Mouse (Mus musculus): Measurements from ENCODE around the gene Dock3. TPM values are rescaled to one million over a fixed set of nuclear protein-coding genes. Genes with fewer than 3 reads are reported as not detected.
A peak's percentile ranks its signal among the peaks of the same experiment; 100 is the strongest.
"Not testable (repeated sequence)": the region's sequence is repeated elsewhere in the genome, so short reads cannot be mapped to it uniquely, and the experiment has no call there.

Dock3 gene
- polyA plus RNA-seq, 1 experiment from 2014 or later, result 1.7 TPM

DNA sequence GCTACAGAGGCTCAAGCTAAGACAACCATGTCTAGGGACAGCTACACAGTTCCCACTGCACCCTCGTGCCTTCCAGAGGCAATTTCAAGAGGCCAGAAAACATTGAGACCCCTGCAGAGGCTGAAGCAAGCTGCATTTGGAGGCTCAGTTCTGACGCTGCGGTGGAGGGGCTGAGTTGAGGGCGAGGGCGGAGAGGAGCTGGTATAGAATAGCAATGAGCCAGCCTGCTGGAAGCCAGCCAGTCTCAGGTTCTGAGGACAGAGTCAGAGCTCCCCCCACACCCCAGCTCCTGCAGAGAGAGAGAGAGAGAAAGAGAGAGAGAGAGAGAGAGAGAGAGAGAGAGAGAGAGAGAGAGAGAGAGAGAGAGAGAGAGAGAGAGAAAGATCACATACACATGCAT is 20.5 kb upstream of the Dock3 start:
- Histone ChIP-seq H3K27me3 (replicated peaks; ENCODE audit: low read depth, poor library complexity, severe bottlenecking) (no peaks in the 10 kb centered on the region), H3K36me3 (replicated peaks) (no peaks in the 10 kb centered on the region), H3K4me1 (0 out of 2 replicates have a peak, but pooled peaks cover 7% of the 10 kb centered on the region), H3K9me3 (no peaks in the 10 kb centered on the region), H3K27ac (replicated peaks) (no peak overlapping the region), H3K4me3 (no peak overlapping the region)
- 33% methylated on average over 5 of the region's 5 CpGs for WGBS
- no peak for DNase-seq (ENCODE audit: low spot score)

DNA sequence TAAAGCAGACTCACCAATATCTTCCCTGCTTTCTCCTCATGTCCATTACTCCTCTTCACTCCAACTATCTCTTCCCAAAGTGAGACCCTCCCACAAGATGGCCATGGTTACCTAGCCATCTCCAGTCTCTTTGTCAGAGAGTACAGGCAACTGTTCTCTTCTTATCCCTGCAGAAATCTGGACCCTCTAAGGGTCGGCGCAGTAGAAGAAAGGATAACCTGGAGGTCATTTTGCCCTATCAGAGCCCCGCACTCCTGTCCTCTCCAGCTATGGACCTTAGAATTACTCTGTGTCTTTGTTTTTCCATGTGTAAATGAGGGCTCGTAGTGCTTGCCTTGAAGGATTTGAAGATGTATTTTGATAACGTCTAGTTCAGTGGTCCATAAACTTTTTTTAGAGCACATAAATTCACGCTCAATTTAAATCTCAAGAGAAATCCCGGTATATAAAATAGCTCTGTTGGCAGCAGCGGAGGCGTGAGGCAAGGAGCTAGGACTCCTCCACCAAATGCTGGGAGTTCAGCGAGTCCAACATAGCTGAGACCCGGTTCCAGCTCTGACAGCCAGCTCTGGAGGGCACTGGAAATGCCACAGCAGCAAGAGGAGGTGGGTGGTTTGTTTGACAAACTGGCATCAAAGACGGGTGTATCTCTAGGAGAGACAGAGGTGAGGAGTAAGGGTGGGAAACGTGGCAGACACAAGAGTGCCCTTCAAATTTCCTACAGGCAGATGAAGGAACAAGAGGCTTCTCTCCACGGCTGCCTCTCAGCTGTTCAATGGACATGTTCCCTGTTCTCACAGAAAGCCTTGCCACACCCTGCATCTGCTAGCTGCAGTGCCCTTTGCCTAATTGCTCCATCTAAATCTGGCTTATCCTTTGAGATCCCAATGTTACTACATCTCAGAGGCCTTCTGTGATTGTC is 19.0 kb upstream of the Dock3 start:
- Histone ChIP-seq H3K27me3 (replicated peaks; ENCODE audit: low read depth, poor library complexity, severe bottlenecking) (no peaks in the 10 kb centered on the region), H3K36me3 (replicated peaks) (no peaks in the 10 kb centered on the region), H3K27ac (replicated peaks) (no peak overlapping the region), H3K4me1 (0 out of 2 replicates have a peak, but pooled peaks cover 4% of the 10 kb centered on the region), H3K4me3 (no peak overlapping the region), H3K9me3 (no peaks in the 10 kb centered on the region)
- no peak for DNase-seq (ENCODE audit: low spot score)
- 86% methylated on average over 14 of the region's 14 CpGs for WGBS

DNA sequence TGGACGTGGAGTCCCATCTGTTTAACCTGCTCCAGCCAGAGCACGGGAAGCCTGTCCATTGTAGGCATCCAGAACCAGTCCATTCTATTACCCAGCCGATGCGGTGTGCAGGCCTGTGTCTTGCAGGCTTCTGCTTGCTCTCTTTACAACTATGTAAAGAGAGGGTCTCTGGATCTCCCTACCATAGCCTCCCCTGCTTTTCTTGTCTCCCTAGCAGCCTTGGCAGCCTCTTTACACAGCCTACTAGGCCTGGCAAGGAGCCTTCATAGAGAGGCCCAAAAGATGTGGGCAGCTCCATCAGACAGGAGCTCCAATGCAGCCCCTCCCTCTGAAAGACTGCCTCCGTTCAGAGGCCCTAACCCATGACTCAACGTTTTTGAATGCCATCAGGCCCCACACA is 17.4 kb upstream of the Dock3 start:
- Histone ChIP-seq H3K4me3 (no peak overlapping the region), H3K36me3 (replicated peaks) (no peaks in the 10 kb centered on the region), H3K27ac (replicated peaks) (no peak overlapping the region), H3K9me3 (no peaks in the 10 kb centered on the region), H3K4me1 (no peaks in the 10 kb centered on the region), H3K27me3 (replicated peaks; ENCODE audit: low read depth, poor library complexity, severe bottlenecking) (no peaks in the 10 kb centered on the region)
- DNase-seq (ENCODE audit: low spot score), result no peak
- WGBS, result 75% methylated on average over 6 of the region's 6 CpGs

DNA sequence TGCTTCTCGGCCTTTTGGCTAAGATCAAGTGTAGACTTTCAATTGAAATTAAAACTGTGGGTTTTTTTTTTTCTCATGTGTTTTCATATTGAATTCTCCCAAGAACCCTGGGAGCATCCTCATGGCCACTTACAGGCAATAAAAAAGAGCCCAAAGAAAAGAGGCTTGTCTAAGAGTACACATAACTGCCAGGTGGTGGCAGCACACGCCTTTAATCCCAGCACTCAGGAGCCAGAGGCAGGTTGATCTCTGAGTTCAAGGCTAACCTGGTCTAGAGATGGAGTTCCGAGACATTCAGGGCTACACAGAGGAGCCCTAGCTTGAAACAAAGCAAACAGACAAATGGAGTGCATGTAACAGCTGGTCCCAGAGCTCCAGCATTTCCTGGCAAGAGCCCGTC is 14.5 kb upstream of the Dock3 start:
- Histone ChIP-seq H3K9me3 (no peaks in the 10 kb centered on the region), H3K4me3 (no peak overlapping the region), H3K36me3 (replicated peaks) (no peaks in the 10 kb centered on the region), H3K4me1 (no peaks in the 10 kb centered on the region), H3K27me3 (replicated peaks; ENCODE audit: low read depth, poor library complexity, severe bottlenecking) (no peaks in the 10 kb centered on the region), H3K27ac (replicated peaks) (no peak overlapping the region)
- no peak for DNase-seq (ENCODE audit: low spot score)
- 59% methylated on average over 4 of the region's 4 CpGs for WGBS

DNA sequence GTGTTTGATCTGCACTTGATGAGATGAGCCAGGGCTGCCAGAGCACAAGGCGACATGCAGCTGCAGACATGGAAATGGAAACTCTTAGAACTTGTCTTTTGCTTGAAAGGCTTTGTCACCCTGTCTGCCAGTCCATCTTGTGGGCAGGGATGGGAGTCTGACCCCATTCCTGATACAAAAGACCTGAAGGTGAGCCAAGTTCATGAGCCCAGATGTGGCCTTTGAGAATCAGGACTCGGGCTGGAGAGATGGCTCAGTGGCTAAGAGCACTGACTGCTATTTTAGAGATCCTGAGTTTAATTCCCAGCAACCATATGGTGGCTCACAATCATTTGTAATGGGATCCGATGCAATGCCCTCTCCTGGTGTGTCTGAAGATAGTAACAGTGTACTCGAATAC is 13.6 kb upstream of the Dock3 start:
- H3K9me3 ChIP-seq, result no peaks in the 10 kb centered on the region
- no peak overlapping the region for H3K4me3 ChIP-seq
- no peak overlapping the region for H3K27ac ChIP-seq (replicated peaks)
- H3K4me1 ChIP-seq, result no peaks in the 10 kb centered on the region
- WGBS, result 87% methylated on average over 4 of the region's 4 CpGs
- H3K36me3 ChIP-seq (replicated peaks), result no peaks in the 10 kb centered on the region
- no peaks in the 10 kb centered on the region for H3K27me3 ChIP-seq (replicated peaks; ENCODE audit: low read depth, poor library complexity, severe bottlenecking)
- no peak for DNase-seq (ENCODE audit: low spot score)

DNA sequence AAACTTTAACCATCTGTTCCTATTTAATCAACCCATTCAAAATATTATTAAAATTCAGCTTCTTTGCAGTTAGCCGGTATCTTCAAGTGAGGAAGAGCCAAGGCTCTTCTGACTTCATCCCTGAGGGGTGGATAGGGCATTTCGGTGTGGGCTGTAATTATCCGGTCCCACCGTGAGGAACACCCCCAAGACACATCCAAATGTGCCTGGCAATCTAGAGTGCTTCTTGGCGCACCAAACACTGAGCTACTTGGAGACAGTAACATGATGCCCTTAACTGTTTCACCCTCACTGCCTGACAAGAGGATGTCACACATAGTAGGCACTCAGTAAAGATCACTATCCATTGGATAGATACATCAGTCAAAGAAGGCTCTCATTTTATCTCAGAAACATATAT is 4.4 kb upstream of the Dock3 start:
- H3K9me3 ChIP-seq, result no peaks in the 10 kb centered on the region
- no peak overlapping the region for H3K27ac ChIP-seq (replicated peaks)
- H3K27me3 ChIP-seq (replicated peaks; ENCODE audit: low read depth, poor library complexity, severe bottlenecking), result peaks cover 89% of the 10 kb centered on the region
- 62% methylated on average over 5 of the region's 5 CpGs for WGBS
- peaks cover 8% of the 10 kb centered on the region for H3K4me1 ChIP-seq
- no peaks in the 10 kb centered on the region for H3K36me3 ChIP-seq (replicated peaks)
- no peak for DNase-seq (ENCODE audit: low spot score)
- no peak overlapping the region for H3K4me3 ChIP-seq

DNA sequence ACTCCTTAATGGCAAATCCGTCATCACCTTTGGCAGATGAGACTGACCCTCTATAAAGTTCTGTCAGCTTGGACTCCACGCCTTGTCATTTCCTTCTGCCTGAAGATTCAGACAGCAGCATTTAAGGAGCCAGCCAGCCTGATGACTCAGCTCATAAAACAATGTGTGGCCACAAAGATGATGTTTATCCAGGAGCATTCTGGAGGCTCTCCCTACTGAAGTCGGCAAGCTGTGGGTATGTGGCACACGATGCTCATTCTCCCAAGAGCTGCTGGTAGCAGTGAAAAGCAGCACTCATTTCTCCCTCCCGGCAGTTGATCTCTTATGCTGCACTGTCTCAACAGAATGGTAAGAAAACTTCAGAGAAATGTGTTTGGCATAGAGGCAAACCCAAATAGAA is 3.6 kb upstream of the Dock3 start:
- H3K36me3 ChIP-seq (replicated peaks), result no peaks in the 10 kb centered on the region
- H3K9me3 ChIP-seq, result no peaks in the 10 kb centered on the region
- peaks cover 10% of the 10 kb centered on the region for H3K4me1 ChIP-seq
- H3K4me3 ChIP-seq, result no peak overlapping the region
- 70% methylated on average over 5 of the region's 5 CpGs for WGBS
- H3K27me3 ChIP-seq (replicated peaks; ENCODE audit: low read depth, poor library complexity, severe bottlenecking), result peaks cover 98% of the 10 kb centered on the region
- no peak for DNase-seq (ENCODE audit: low spot score)
- no peak overlapping the region for H3K27ac ChIP-seq (replicated peaks)

DNA sequence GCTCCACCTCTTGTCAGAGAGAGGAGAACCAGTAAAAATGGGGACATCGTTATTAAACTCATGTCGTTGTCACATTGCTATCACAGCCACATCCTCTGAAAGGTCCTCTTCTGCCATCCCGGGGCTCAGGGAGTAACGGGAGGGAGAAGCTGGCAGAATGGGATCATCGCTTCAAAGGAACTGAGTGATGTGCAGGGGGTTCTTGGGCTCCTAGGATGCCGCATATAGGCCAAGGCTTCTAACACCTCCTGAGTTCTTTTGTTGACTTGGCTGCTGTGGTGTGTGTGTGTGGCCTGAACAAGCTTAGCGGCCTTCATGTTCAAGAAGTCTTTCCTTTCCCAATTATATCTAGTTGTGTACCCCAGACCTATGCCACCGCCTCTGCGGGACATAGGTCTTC is 431 bp upstream of the Dock3 start:
- Histone ChIP-seq H3K27me3 (replicated peaks; ENCODE audit: low read depth, poor library complexity, severe bottlenecking) (peaks cover 100% of the 10 kb centered on the region), H3K36me3 (replicated peaks) (no peaks in the 10 kb centered on the region), H3K4me3 (peak overlapping the region; percentile 74), H3K9me3 (no peaks in the 10 kb centered on the region), H3K27ac (replicated peaks) (no peak overlapping the region), H3K4me1 (peaks cover 10% of the 10 kb centered on the region)
- no peak for DNase-seq (ENCODE audit: low spot score)
- 24% methylated on average over 9 of the region's 9 CpGs for WGBS

DNA sequence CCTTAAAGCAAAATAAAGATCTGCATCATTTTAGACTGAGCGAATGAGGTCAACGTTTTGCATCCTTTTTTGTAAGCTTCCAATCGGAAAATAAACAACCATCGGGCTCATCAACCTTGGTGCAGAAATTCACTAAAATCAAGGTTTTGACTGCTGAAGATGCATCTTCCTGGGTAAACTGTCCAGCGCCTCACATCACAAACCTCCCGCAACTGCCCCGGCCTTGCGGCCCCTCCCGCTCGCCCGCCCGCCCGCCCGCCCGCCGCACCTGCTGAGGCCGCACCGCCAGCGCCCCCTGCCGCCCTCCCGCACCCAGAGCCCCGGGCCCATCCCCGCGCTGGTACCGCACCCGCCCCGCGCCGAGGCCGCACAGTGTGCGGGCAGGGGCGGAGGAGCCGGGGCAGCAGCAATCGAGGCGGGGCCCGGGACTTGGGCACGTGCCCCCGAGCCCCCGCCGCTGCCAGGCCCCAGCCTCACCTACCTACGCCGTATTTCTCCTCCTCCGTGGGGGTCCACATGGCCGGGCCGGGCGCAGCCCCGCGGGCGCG is 644 bp downstream of the Dock3 start:
- peak overlapping the region; percentile 74 for H3K4me3 ChIP-seq
- 1% methylated on average over 50 of the region's 50 CpGs for WGBS
- H3K27me3 ChIP-seq (replicated peaks; ENCODE audit: low read depth, poor library complexity, severe bottlenecking), result peaks cover 93% of the 10 kb centered on the region
- peak; percentile 63 for DNase-seq (ENCODE audit: low spot score)
- H3K27ac ChIP-seq (replicated peaks), result peak overlapping the region; percentile 78
- no peaks in the 10 kb centered on the region for H3K9me3 ChIP-seq
- peaks cover 10% of the 10 kb centered on the region for H3K4me1 ChIP-seq
- H3K36me3 ChIP-seq (replicated peaks), result no peaks in the 10 kb centered on the region

DNA sequence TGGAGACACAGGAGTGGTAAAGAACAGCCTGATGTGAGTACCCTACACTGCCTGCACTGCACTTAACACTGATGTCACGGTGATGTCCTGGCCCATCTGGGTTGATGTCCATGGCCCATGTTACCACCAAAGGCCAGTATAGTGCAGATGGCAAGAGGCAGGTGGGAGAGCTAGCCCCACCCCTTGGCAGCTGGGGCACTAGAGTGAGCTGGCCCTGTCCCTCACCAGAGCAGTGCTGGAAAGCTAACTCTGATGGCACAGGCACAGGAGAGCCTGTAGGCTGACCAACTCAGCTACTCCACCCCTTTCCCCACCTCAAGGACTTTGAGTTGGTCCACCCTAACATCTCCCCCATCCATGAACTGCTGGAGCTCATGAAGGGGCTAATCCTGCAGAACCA is 7.1 kb downstream of the Dock3 start:
- Histone ChIP-seq H3K4me1 (no peaks in the 10 kb centered on the region), H3K9me3 (no peaks in the 10 kb centered on the region), H3K4me3 (no peak overlapping the region), H3K36me3 (replicated peaks) (no peaks in the 10 kb centered on the region), H3K27ac (replicated peaks) (no peak overlapping the region), H3K27me3 (replicated peaks; ENCODE audit: low read depth, poor library complexity, severe bottlenecking) (peaks cover 32% of the 10 kb centered on the region)
- no peak for DNase-seq (ENCODE audit: low spot score)
- WGBS, result 87% methylated on average over 1 of the region's 1 CpGs

DNA sequence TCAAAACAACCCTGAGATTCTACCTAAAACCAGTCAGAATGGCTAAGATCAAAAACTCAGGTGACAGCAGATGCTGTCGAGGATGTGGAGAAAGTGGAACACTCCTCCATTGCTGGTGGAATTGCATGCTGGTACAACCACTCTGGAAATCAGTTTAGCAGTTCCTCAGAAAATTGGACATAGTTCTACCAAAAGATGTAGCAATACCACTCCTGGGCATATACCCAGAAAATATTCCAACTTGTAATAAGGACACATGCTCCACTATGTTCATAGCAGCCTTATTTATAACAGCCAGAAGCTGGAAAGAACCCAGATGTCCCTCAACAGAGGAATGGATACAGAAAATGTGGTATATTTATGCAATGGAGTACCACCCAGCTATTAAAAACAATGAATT is 56.9 kb downstream of the Dock3 start:
- not testable (repeated sequence) for DNase-seq (ENCODE audit: low spot score); H3K9me3 ChIP-seq; H3K4me3 ChIP-seq; H3K27me3 ChIP-seq (replicated peaks; ENCODE audit: low read depth, poor library complexity, severe bottlenecking); H3K4me1 ChIP-seq; H3K27ac ChIP-seq (replicated peaks); H3K36me3 ChIP-seq (replicated peaks)
- 92% methylated on average over 1 of the region's 1 CpGs for WGBS

DNA sequence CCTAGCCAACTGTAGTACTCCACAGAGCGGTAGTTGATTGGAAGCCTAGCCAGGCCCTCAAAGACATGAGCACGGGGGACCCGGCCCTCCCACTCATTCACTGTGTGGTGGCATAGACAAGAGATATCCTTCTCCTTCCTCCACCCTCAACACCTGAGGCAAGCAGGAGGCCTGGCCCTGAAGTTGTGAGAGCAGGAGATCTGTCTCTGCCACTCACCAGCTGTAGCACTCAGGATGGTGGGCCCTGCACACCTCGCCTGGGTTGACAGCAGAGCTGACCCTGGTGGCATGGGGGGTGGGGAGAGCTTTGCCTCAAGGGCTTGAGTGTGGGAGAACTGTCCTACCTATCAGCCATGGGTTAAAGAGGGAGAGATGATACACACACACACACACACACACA is 65.9 kb downstream of the Dock3 start:
- no peak overlapping the region for H3K27ac ChIP-seq (replicated peaks)
- no peak overlapping the region for H3K4me3 ChIP-seq
- no peaks in the 10 kb centered on the region for H3K9me3 ChIP-seq
- 91% methylated on average over 4 of the region's 4 CpGs for WGBS
- DNase-seq (ENCODE audit: low spot score), result no peak
- H3K4me1 ChIP-seq, result no peaks in the 10 kb centered on the region
- no peaks in the 10 kb centered on the region for H3K36me3 ChIP-seq (replicated peaks)
- H3K27me3 ChIP-seq (replicated peaks; ENCODE audit: low read depth, poor library complexity, severe bottlenecking), result no peaks in the 10 kb centered on the region

DNA sequence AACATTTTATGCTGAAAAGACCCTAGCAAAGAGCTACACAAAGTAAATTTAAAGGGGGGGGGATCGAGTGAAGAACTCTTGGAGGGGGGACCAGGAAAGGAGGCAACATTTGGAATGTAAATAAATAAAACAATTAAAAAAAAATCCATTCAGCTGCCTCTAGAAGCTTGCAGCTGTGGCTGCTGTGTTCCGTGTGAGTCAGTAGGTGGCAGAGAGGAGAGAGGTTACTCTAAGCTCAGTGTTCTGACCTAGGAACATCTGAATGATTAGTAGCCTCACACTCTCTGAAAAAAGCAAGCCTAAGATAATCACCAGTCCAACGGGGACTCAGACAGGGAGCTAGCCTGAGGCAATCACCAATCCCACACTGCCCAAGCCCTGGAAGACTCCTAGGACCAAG is 66.9 kb downstream of the Dock3 start:
- H3K27ac ChIP-seq (replicated peaks), result no peak overlapping the region
- H3K9me3 ChIP-seq, result no peaks in the 10 kb centered on the region
- H3K4me3 ChIP-seq, result no peak overlapping the region
- no peak for DNase-seq (ENCODE audit: low spot score)
- H3K36me3 ChIP-seq (replicated peaks), result no peaks in the 10 kb centered on the region
- H3K27me3 ChIP-seq (replicated peaks; ENCODE audit: low read depth, poor library complexity, severe bottlenecking), result no peaks in the 10 kb centered on the region
- no peaks in the 10 kb centered on the region for H3K4me1 ChIP-seq
- 19% methylated on average over 3 of the region's 3 CpGs for whole genome bisulfite sequencing

Data from embryonic facial prominence, embryonic 10.5 days (tissue).